Mouse (Mus musculus) cortical plate, adult 2 months (tissue): Measurements from ENCODE around the gene Cdkl1.

Source experiments
- CTCF ChIP-seq: fragments of 200-500 bp; IDR thresholded peaks from 2 replicates; pipeline ENCODE4 v1.5.1; 2011; ENCODE audit warnings: mild to moderate bottlenecking, control low read depth, low read length; ENCODE audit not compliant: insufficient read depth; ENCODE audit errors: extremely low read depth
- POLR2A ChIP-seq: fragments of 200-500 bp; IDR thresholded peaks from 2 replicates; pipeline ENCODE4 v1.6.1; 2011; ENCODE audit warnings: mild to moderate bottlenecking, low read length, control low read depth; ENCODE audit not compliant: insufficient read depth; ENCODE audit errors: extremely low read depth

DNA sequence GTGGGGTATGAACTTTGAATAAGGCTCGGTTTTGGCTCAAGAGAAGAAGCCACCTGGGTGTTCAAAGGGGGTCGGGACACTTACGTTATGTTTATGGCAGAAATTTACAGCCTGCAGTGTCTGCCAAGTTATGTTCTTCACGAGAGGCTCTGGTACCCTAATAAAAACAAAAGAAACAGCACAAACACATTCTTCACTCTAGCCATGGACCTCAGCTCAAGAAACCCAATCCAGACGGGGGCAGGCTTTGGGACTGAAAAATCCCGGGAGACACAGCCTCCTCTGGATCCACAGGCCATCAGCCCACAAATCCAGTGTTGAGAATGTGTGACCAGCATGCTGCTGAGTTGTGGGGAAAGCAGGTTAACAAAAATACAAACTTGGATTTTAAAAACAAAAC is 31.1 kb downstream of the Cdkl1 start:
- TF ChIP-seq POLR2A (no peak), CTCF (no peak)
